Mouse (Mus musculus) bone marrow macrophage, adult 2 months (primary cell): ENCODE measurements at regions not wholly inside any gene's neighbourhood (a gene's known extent, or its start where the extent isn't known, plus 50 kb on each side); places are given as distances from the start of the nearest gene placed in this dataset.

ENCODE experiments used
- CTCF ChIP-seq: IDR thresholded peaks from 2 replicates; pipeline ENCODE4 v1.5.1; 2012; ENCODE audit warnings: low read depth, mild to moderate bottlenecking, low read length, moderate library complexity
- POLR2A ChIP-seq: IDR thresholded peaks from 2 replicates; pipeline ENCODE4 v1.6.1; 2012; ENCODE audit warnings: mild to moderate bottlenecking, low read depth, low read length, borderline replicate concordance

DNA sequence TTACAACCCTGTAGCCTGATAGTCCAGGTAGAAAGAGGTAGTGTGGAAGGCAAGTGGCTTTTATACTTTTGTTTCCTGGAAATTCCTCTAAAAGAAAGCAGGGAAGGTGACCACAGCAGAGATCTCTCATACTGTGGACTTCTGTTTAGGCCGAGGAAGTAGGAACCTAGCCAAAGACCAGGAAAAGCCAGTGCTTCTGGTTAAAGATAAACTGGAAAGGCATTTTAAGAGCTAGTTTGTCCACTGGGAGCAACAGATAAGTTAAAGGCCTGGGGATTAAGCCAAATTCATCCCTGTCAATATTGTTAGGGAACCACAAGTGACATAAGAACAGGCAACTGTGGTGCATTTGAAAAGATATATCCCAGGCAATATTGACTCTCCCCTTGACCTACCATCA lies 68.5 kb downstream of the Edn1 start:
- TF ChIP-seq CTCF (no peak), POLR2A (no peak)
